Mouse (Mus musculus) thymus, adult 2 months (tissue): ENCODE measurements around the gene Pomc. TPM values are rescaled to one million over a fixed set of nuclear protein-coding genes. Genes with fewer than 3 reads are reported as not detected.

Experiments used
- DNase-seq: peaks from one replicate; pipeline ENCODE4 v3.0.0; 2021
- H3K27ac ChIP-seq: fragments of 200-500 bp; 2 replicates; pipeline ENCODE4 v1.5.1; 2012; ENCODE audit warnings: low read length, control low read depth; ENCODE audit not compliant: control insufficient read depth, insufficient read depth
- H3K27me3 ChIP-seq: fragments of 200-500 bp; 2 replicates; pipeline ENCODE4 v1.6.1; 2012; ENCODE audit warnings: mild to moderate bottlenecking, low read length, moderate library complexity, mixed read lengths; ENCODE audit not compliant: control insufficient read depth, insufficient read depth
- H3K36me3 ChIP-seq: fragments of 200-500 bp; 2 replicates; pipeline ENCODE4 v1.6.1; 2012; ENCODE audit warnings: mild to moderate bottlenecking, low read length, moderate library complexity; ENCODE audit not compliant: control insufficient read depth, insufficient read depth
- H3K4me1 ChIP-seq: fragments of 200-500 bp; replicated peaks from 2 replicates; pipeline ENCODE4 v1.6.1; 2012; ENCODE audit warnings: low read length; ENCODE audit not compliant: control insufficient read depth, insufficient read depth
- H3K4me3 ChIP-seq: fragments of 200-500 bp; 2 replicates; pipeline ENCODE4 v1.5.1; 2012; ENCODE audit warnings: mild to moderate bottlenecking, low read length, control low read depth, moderate library complexity; ENCODE audit not compliant: control insufficient read depth, insufficient read depth
- CTCF ChIP-seq: fragments of 200-500 bp; IDR thresholded peaks from 2 replicates; pipeline ENCODE4 v1.5.1; 2012; ENCODE audit warnings: mild to moderate bottlenecking, control low read depth, low read length, moderate library complexity, borderline replicate concordance; ENCODE audit not compliant: control insufficient read depth, poor library complexity, insufficient read depth; ENCODE audit errors: extremely low read depth
- POLR2A ChIP-seq: fragments of 200-500 bp; IDR thresholded peaks from 2 replicates; pipeline ENCODE4 v1.6.1; 2012; ENCODE audit warnings: mild to moderate bottlenecking, low read length, control low read depth, moderate library complexity; ENCODE audit not compliant: control insufficient read depth, poor library complexity, insufficient read depth; ENCODE audit errors: extremely low read depth
- WGBS: fragments of 180-500 bp; shearing (Covaris S2); methylation state at CpG from one replicate; pipeline ENCODE4 v1.1.7; 2018; 5-methylcytosine and 5-hydroxymethylcytosine counted together
- polyA plus RNA-seq: library from polyadenylated mRNA; depleted of rRNA; stranded (reverse); fragments of >200 nt; gene quantifications from 2 replicates; pipeline ENCODE4 v1.2.3, GENCODE M21; 2012; rRNA removed

Gene Pomc
- polyA plus RNA-seq, 1 experiment = 3.9 TPM

GRCm38 (mm10) chr12:4006079-4006478 lies 51.3 kb downstream of the Pomc start:
- TF ChIP-seq CTCF (no peak), POLR2A (no peak)
- no peak for DNase-seq

GRCm38 (mm10) chr12:4007181-4007580 lies 52.4 kb downstream of the Pomc start:
- H3K4me1 ChIP-seq = no peaks in the 10 kb centered on the region
- whole genome bisulfite sequencing = 83% methylated on average over 4 of the region's 4 CpGs
- TF ChIP-seq CTCF (no peak), POLR2A (no peak)
- no peaks in the 10 kb centered on the region for H3K27me3 ChIP-seq
- no peaks in the 10 kb centered on the region for H3K36me3 ChIP-seq
- no peak for DNase-seq
- H3K4me3 ChIP-seq = no peak overlapping the region
- no peak overlapping the region for H3K27ac ChIP-seq

More at GRCm38 (mm10) chr12:4006079-4006478, 51.3 kb downstream of the Pomc start:
- Histone ChIP-seq H3K4me3 (no peak overlapping the region), H3K4me1 (no peaks in the 10 kb centered on the region), H3K27ac (no peak overlapping the region), H3K36me3 (no peaks in the 10 kb centered on the region), H3K27me3 (no peaks in the 10 kb centered on the region)
- 92% methylated on average over 7 of the region's 7 CpGs for WGBS

- no peak for DNase-seq
- TF ChIP-seq CTCF (no peak), POLR2A (no peak)
- no peak overlapping the region for H3K27ac ChIP-seq
These were observed 53.0 kb downstream of the Pomc start for GRCm38 (mm10) chr12:4007766-4008165.

GRCm38 (mm10) chr12:4008731-4009130 lies 54.0 kb downstream of the Pomc start:
- WGBS = 94% methylated on average over 12 of the region's 12 CpGs
- Histone ChIP-seq H3K4me3 (no peak overlapping the region), H3K27ac (no peak overlapping the region), H3K27me3 (no peaks in the 10 kb centered on the region), H3K36me3 (no peaks in the 10 kb centered on the region), H3K4me1 (no peaks in the 10 kb centered on the region)
- no peak for DNase-seq
- TF ChIP-seq CTCF = no peak
- TF ChIP-seq POLR2A = no peak

More at GRCm38 (mm10) chr12:4007766-4008165, 53.0 kb downstream of the Pomc start:
- Histone ChIP-seq H3K36me3 (no peaks in the 10 kb centered on the region), H3K4me3 (no peak overlapping the region), H3K27me3 (no peaks in the 10 kb centered on the region), H3K4me1 (no peaks in the 10 kb centered on the region)
- WGBS = 82% methylated on average over 4 of the region's 4 CpGs

Other genes starting within 250 kb of the Pomc start
- gene Dnmt3a, start 148.9 kb upstream of the Pomc start, polyA plus RNA-seq = 40.9 and 55.1 TPM in 2 replicates
- gene Efr3b, start 84.0 kb downstream of the Pomc start, polyA plus RNA-seq = 1.5 TPM in 2 replicates
- gene Dnajc27, start 127.6 kb downstream of the Pomc start, polyA plus RNA-seq = 8.9 and 9.4 TPM in 2 replicates
- 20.8 and 25.5 TPM in 2 replicates for gene Adcy3, start 178.2 kb downstream of the Pomc start, polyA plus RNA-seq